Mouse (Mus musculus) myocyte (in vitro differentiated cells): ENCODE data around the gene Hbq1a.

Experiments used
- MYOD1 ChIP-seq, 3 experiments: IDR thresholded peaks; one replicate each; pipeline ENCODE4 v1.6.1; 2011; ENCODE audit warnings: control low read depth in 2 of 3, low read depth in 2 of 3, mild to moderate bottlenecking in 2 of 3, moderate library complexity in 1 of 3; ENCODE audit not compliant: insufficient read length in 2 of 3, control insufficient read depth in 1 of 3
- MYOG ChIP-seq, 3 experiments: IDR thresholded peaks; one replicate each; pipeline ENCODE4 v1.6.1; 2011; ENCODE audit warnings: control low read depth in 2 of 3, low read depth in 2 of 3, mild to moderate bottlenecking in 2 of 3; ENCODE audit not compliant: insufficient read length in 2 of 3, control insufficient read depth in 1 of 3, insufficient read depth in 1 of 3
- POLR2A ChIP-seq: IDR thresholded peaks from one replicate; pipeline ENCODE4 v1.6.1; 2011; ENCODE audit warnings: low read depth, mild to moderate bottlenecking, control low read depth, moderate library complexity; ENCODE audit not compliant: insufficient read length
- TCF12 ChIP-seq: IDR thresholded peaks from one replicate; pipeline ENCODE4 v1.6.1; 2011; ENCODE audit warnings: mild to moderate bottlenecking, control low read depth; ENCODE audit not compliant: poor library complexity, insufficient read depth, severe bottlenecking
- USF1 ChIP-seq: IDR thresholded peaks from one replicate; pipeline ENCODE4 v1.6.1; 2011; ENCODE audit warnings: low read depth, mild to moderate bottlenecking, control low read depth, moderate library complexity

GRCm38 (mm10) chr11:32298532-32298918 lies 1.3 kb upstream of the Hbq1a start:
- TF ChIP-seq POLR2A: no peak
- no peak for TF ChIP-seq MYOD1 (IDR thresholded peaks at IDR 0.05; ENCODE audit: control insufficient read depth in 1 of 3, insufficient read length in 2 of 3, low read depth in 2 of 3)
- no peak for TF ChIP-seq MYOG (IDR thresholded peaks at IDR 0.05; ENCODE audit: control insufficient read depth in 1 of 3, insufficient read depth in 1 of 3, insufficient read length in 2 of 3, low read depth in 2 of 3)
- no peak for TF ChIP-seq TCF12
- TF ChIP-seq USF1: no peak
